Mouse (Mus musculus) liver, embryonic 14.5 days (tissue): ENCODE results near the gene Washc4. TPM values are rescaled to one million over a fixed set of nuclear protein-coding genes. Genes with fewer than 3 reads are reported as not detected.

ENCODE experiments used
- ATAC-seq: fragments of 200-750 bp; cut with Nextera tagmentation; 2 replicates; pipeline ENCODE4 v1.8.0; 2017; ENCODE audit warnings: moderate number of reproducible peaks, mild to moderate bottlenecking, moderate library complexity; ENCODE audit not compliant: insufficient read depth
- DNase-seq, 3 experiments: peaks; one replicate each; pipeline ENCODE4 v3.0.0-alpha.2; 2012 to 2013; ENCODE audit warnings: low read depth in 3 of 3, low spot score in 3 of 3
- H3K27ac ChIP-seq: fragments of 300-500 bp; sonication (generic); 2 replicates; pipeline ENCODE4 v1.5.1; 2014; ENCODE audit warnings: moderate library complexity, mild to moderate bottlenecking, control low read depth, inconsistent platforms
- H3K27me3 ChIP-seq: fragments of 300-500 bp; sonication (generic); 2 replicates; pipeline ENCODE4 v1.6.1; 2014; ENCODE audit warnings: mild to moderate bottlenecking, low read length, moderate library complexity; ENCODE audit not compliant: control insufficient read depth, insufficient read depth
- H3K36me3 ChIP-seq: fragments of 300-500 bp; sonication (generic); replicated peaks from 2 replicates; pipeline ENCODE4 v1.6.1; 2014; ENCODE audit warnings: low read depth; ENCODE audit not compliant: control insufficient read depth, insufficient read depth
- H3K4me1 ChIP-seq, 2 experiments: fragments of 200-500 bp in 1 of 2; fragments of 300-500 bp in 1 of 2; sonication (generic) in 1 of 2; replicated peaks; 2 replicates each; pipeline ENCODE4 v1.6.1; 2012 to 2014; ENCODE audit warnings: antibody characterized with exemption in 1 of 2, inconsistent platforms in 1 of 2, low read length in 1 of 2; ENCODE audit not compliant: control insufficient read depth in 2 of 2, insufficient read depth in 2 of 2
- H3K4me2 ChIP-seq: fragments of 300-500 bp; sonication (generic); 2 replicates; pipeline ENCODE4 v1.6.1; 2014; ENCODE audit warnings: low read depth, mild to moderate bottlenecking, control low read depth, moderate library complexity
- H3K4me3 ChIP-seq, 2 experiments: fragments of 200-500 bp in 1 of 2; fragments of 300-500 bp in 1 of 2; sonication (generic) in 1 of 2; 2 replicates each; pipeline ENCODE4 v1.5.1; 2012 to 2014; ENCODE audit warnings: low read depth in 2 of 2, low read length in 2 of 2, mild to moderate bottlenecking in 2 of 2, control low read depth in 1 of 2, inconsistent platforms in 1 of 2, moderate library complexity in 1 of 2; ENCODE audit not compliant: insufficient read depth in 1 of 2
- H3K9ac ChIP-seq: fragments of 300-500 bp; sonication (generic); replicated peaks from 2 replicates; pipeline ENCODE4 v1.6.1; 2014; ENCODE audit warnings: mild to moderate bottlenecking, control low read depth, moderate library complexity
- H3K9me3 ChIP-seq: fragments of 300-500 bp; sonication (generic); 2 replicates; pipeline ENCODE4 v1.6.1; 2016; ENCODE audit warnings: low read length, mixed read lengths; ENCODE audit not compliant: control insufficient read depth
- CTCF ChIP-seq: IDR thresholded peaks from 2 replicates; pipeline ENCODE4 v1.5.1; 2016; ENCODE audit warnings: antibody characterized with exemption, low read depth, control low read depth
- EP300 ChIP-seq: IDR thresholded peaks from 2 replicates; pipeline ENCODE4 v1.6.1; 2016; ENCODE audit warnings: antibody characterized with exemption, low read depth
- WGBS: fragments of 180-500 bp; shearing (Covaris S2); extraction: QIAGEN DNeasy Blood & Tissue Kit; methylation state at CpG from one replicate; pipeline ENCODE4 v1.1.7; 2014; ENCODE audit not compliant: insufficient replicate concordance; 5-methylcytosine and 5-hydroxymethylcytosine counted together
- polyA plus RNA-seq, 2 experiments: library from polyadenylated mRNA; depleted of rRNA in 1 of 2; stranded (reverse) in 1 of 2; unstranded in 1 of 2; fragments of >200 nt; fragmentation: Nextera tagmentation in 1 of 2; extraction: Ambion mirVana in 1 of 2; gene quantifications; 2 replicates each; pipeline versions ENCODE4 v1.2.1 to v1.2.3; 2012 to 2014

Washc4 gene
- polyA plus RNA-seq, 2 experiments, result 2.7 to 9.6 TPM

- no peaks in the 10 kb centered on the region for H3K36me3 ChIP-seq
- WGBS, result 72% methylated on average over 8 of the region's 8 CpGs
- no peak for DNase-seq
- no peaks in the 10 kb centered on the region for H3K9me3 ChIP-seq
- H3K4me1 ChIP-seq, result no peaks in the 10 kb centered on the region
- H3K4me2 ChIP-seq, result no peak overlapping the region
- TF ChIP-seq EP300 (no peak), CTCF (no peak)
- no peak overlapping the region for H3K9ac ChIP-seq
- no peak overlapping the region for H3K4me3 ChIP-seq
- no peak overlapping the region for H3K27ac ChIP-seq
- no peaks in the 10 kb centered on the region for H3K27me3 ChIP-seq
- ATAC-seq, result no peak
Measured at GRCm38 (mm10) chr10:83608596-83608995, 65.0 kb downstream of the Washc4 start.

GRCm38 (mm10) chr10:83610518-83610917 lies 67.0 kb downstream of the Washc4 start:
- H3K27me3 ChIP-seq, result no peaks in the 10 kb centered on the region
- WGBS, result 83% methylated on average over 7 of the region's 7 CpGs
- TF ChIP-seq CTCF (no peak), EP300 (no peak)
- no peak overlapping the region for H3K4me3 ChIP-seq
- DNase-seq (no peak), ATAC-seq (no peak)
- no peak overlapping the region for H3K9ac ChIP-seq
- no peaks in the 10 kb centered on the region for H3K9me3 ChIP-seq
- no peak overlapping the region for H3K27ac ChIP-seq
- H3K4me2 ChIP-seq, result no peak overlapping the region
- H3K36me3 ChIP-seq, result no peaks in the 10 kb centered on the region
- no peaks in the 10 kb centered on the region for H3K4me1 ChIP-seq

- Histone ChIP-seq H3K36me3 (no peaks in the 10 kb centered on the region), H3K27ac (no peak overlapping the region), H3K9ac (no peak overlapping the region), H3K4me3 (no peak overlapping the region), H3K9me3 (no peaks in the 10 kb centered on the region), H3K27me3 (no peaks in the 10 kb centered on the region), H3K4me2 (no peak overlapping the region), H3K4me1 (no peaks in the 10 kb centered on the region)
- 78% methylated on average over 5 of the region's 5 CpGs for WGBS
- ATAC-seq (no peak), DNase-seq (no peak)
- TF ChIP-seq CTCF, result no peak
- no peak for TF ChIP-seq EP300
Measured at GRCm38 (mm10) chr10:83611863-83612262, 68.3 kb downstream of the Washc4 start.

- Histone ChIP-seq H3K27me3 (no peaks in the 10 kb centered on the region), H3K36me3 (no peaks in the 10 kb centered on the region), H3K4me1 (no peaks in the 10 kb centered on the region), H3K9me3 (no peaks in the 10 kb centered on the region), H3K4me2 (no peak overlapping the region), H3K9ac (no peak overlapping the region), H3K27ac (no peak overlapping the region), H3K4me3 (no peak overlapping the region)
- TF ChIP-seq EP300 (no peak), CTCF (no peak)
- WGBS, result 77% methylated on average over 14 of the region's 14 CpGs
- DNase-seq, result no peak
- no peak for ATAC-seq
Measured at GRCm38 (mm10) chr10:83612648-83613215, 69.2 kb downstream of the Washc4 start.

GRCm38 (mm10) chr10:83617366-83617765 lies 73.8 kb downstream of the Washc4 start:
- Histone ChIP-seq H3K9ac (no peak overlapping the region), H3K9me3 (no peaks in the 10 kb centered on the region), H3K4me3 (no peak overlapping the region), H3K4me1 (no peaks in the 10 kb centered on the region), H3K36me3 (no peaks in the 10 kb centered on the region), H3K4me2 (no peak overlapping the region), H3K27ac (no peak overlapping the region), H3K27me3 (no peaks in the 10 kb centered on the region)
- DNase-seq, result no peak
- TF ChIP-seq CTCF, result peak; percentile 83
- TF ChIP-seq EP300, result no peak
- ATAC-seq, result no peak
- 55% methylated on average over 10 of the region's 10 CpGs for WGBS
